Mouse (Mus musculus) C2C12 (cell line): ENCODE measurements around the gene Rgs19. TPM values are rescaled to one million over a fixed set of nuclear protein-coding genes. Genes with fewer than 3 reads are reported as not detected.

Experiments
- H3K27me3 ChIP-seq: one replicate; pipeline ENCODE4 v1.6.1; 2011; ENCODE audit not compliant: control insufficient read depth, insufficient read depth, insufficient read length
- H3K36me3 ChIP-seq: one replicate; pipeline ENCODE4 v1.6.1; 2011; ENCODE audit not compliant: control insufficient read depth, insufficient read depth
- H3K4me3 ChIP-seq: one replicate; pipeline ENCODE4 v1.5.1; 2011; ENCODE audit warnings: mild to moderate bottlenecking, control low read depth; ENCODE audit not compliant: poor library complexity, insufficient read depth, severe bottlenecking
- H3K79me2 ChIP-seq: one replicate; pipeline ENCODE4 v1.6.1; 2011; ENCODE audit not compliant: control insufficient read depth, insufficient read depth
- H3K79me3 ChIP-seq: one replicate; pipeline ENCODE4 v1.6.1; 2011; ENCODE audit warnings: low read depth, control low read depth
- H3ac ChIP-seq: one replicate; pipeline ENCODE3; 2011; ENCODE audit warnings: low read depth; ENCODE audit not compliant: control insufficient read depth, insufficient read length
- CEBPB ChIP-seq: IDR thresholded peaks from one replicate; pipeline ENCODE4 v1.6.1; 2011; ENCODE audit warnings: low read depth, mild to moderate bottlenecking, control low read depth, moderate library complexity
- CTCF ChIP-seq: IDR thresholded peaks from one replicate; pipeline ENCODE4 v1.5.1; 2011; ENCODE audit not compliant: control insufficient read depth, insufficient read depth, insufficient read length
- FOSL1 ChIP-seq: IDR thresholded peaks from one replicate; pipeline ENCODE4 v1.8.0; 2011; ENCODE audit warnings: mild to moderate bottlenecking, low read length; ENCODE audit not compliant: poor library complexity, insufficient read depth, severe bottlenecking
- MAX ChIP-seq: IDR thresholded peaks from one replicate; pipeline ENCODE4 v1.6.1; 2011; ENCODE audit warnings: mild to moderate bottlenecking, control low read depth
- MYOD1 ChIP-seq: IDR thresholded peaks from one replicate; pipeline ENCODE4 v1.6.1; 2011; ENCODE audit warnings: low read depth; ENCODE audit not compliant: control insufficient read depth, insufficient read length
- MYOG ChIP-seq: IDR thresholded peaks from one replicate; pipeline ENCODE4 v1.6.1; 2011; ENCODE audit not compliant: control insufficient read depth, insufficient read length; ENCODE audit errors: extremely low read depth
- USF1 ChIP-seq: IDR thresholded peaks from one replicate; pipeline ENCODE4 v1.6.1; 2011; ENCODE audit warnings: low read depth, mild to moderate bottlenecking, control low read depth, moderate library complexity
- polyA plus RNA-seq: library from polyadenylated mRNA; unstranded; fragments of >200 nt; fragmentation: generic; extraction: Trizol; gene quantifications from one replicate; pipeline ENCODE4 v1.2.1, GENCODE M21; 2012; ENCODE audit warnings: missing spikeins

The Rgs19 gene
- polyA plus RNA-seq, 1 experiment = 66.4 TPM

- TF ChIP-seq MAX (no peak), MYOG (no peak), CEBPB (no peak), USF1 (no peak), MYOD1 (no peak), FOSL1 (no peak), CTCF (no peak)
Measured at GRCm38 (mm10) chr2:181691083-181691482, 2.7 kb downstream of the Rgs19 start.

DNA sequence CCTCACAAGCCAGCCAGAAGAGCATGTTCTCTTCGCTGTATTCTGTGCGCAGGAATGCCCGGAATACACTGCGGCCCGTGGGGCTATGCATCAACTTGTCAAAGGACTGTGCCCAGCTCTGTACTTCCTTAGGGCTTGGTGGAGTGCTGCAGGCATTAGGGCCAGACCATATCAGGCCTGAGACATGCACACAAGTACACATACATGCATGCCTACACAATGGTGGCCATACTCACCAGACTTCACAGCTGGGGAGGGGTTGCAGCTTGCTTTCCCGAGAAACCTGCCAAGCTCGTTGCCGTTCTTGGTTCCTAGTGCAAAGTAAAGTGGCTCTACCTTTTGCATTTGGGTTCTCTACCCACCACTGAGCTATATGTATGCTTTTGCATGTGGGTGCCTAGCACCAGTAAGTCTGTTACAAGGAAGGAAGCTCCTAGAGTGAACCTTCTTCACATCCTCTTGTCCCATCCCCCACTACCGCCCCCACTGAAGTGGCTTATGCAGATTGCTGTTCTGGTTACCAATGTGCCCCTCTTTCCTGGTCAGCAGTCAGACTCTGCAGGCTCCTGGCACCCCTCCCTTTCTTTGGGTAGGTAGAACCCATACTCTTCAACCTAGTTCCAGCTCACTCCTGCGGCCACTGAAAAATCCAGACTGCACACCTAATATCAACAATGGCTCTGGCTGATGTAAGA, 4.2 kb downstream of the Rgs19 start:
- Histone ChIP-seq H3K79me2 (peaks cover 24% of the 10 kb centered on the region), H3K4me3 (no peak overlapping the region), H3K36me3 (no peaks in the 10 kb centered on the region), H3K27me3 (no peaks in the 10 kb centered on the region), H3ac (no peak overlapping the region), H3K79me3 (peaks cover 14% of the 10 kb centered on the region)
- no peak for TF ChIP-seq CEBPB
- no peak for TF ChIP-seq MYOD1

More at GRCm38 (mm10) chr2:181691083-181691482, 2.7 kb downstream of the Rgs19 start:
- Histone ChIP-seq H3K79me2 (peaks cover 24% of the 10 kb centered on the region), H3ac (no peak overlapping the region), H3K79me3 (peaks cover 14% of the 10 kb centered on the region), H3K4me3 (no peak overlapping the region), H3K36me3 (no peaks in the 10 kb centered on the region), H3K27me3 (no peaks in the 10 kb centered on the region)

DNA sequence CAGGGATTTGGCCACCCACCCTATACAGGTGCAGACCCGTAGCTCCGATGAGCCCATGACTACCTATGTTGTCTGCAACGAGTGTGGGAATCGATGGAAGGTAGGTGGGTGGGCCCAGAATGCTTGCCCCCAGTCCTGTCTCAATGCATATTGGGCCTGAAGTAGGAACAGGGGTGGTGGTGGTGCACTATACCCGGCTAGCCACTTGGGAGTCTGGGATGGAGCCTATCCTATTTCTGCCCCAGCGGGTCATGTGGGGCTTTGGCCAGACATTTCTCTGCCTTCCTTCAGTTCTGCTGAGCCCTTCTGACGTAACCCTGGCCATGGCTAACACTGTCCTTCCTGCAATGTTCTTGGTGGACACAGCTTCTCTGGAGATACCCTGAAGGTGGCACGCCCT, 6.2 kb downstream of the Rgs19 start:
- H3K36me3 ChIP-seq = no peaks in the 10 kb centered on the region
- H3K4me3 ChIP-seq = no peak overlapping the region
- no peak overlapping the region for H3ac ChIP-seq
- H3K79me3 ChIP-seq = peaks cover 9% of the 10 kb centered on the region
- TF ChIP-seq MYOD1 = no peak
- TF ChIP-seq MAX = no peak
- TF ChIP-seq CTCF = no peak
- no peak for TF ChIP-seq FOSL1
- no peak for TF ChIP-seq MYOG
- no peak for TF ChIP-seq CEBPB
- TF ChIP-seq USF1 = no peak
- H3K79me2 ChIP-seq = peaks cover 13% of the 10 kb centered on the region
- no peaks in the 10 kb centered on the region for H3K27me3 ChIP-seq

GRCm38 (mm10) chr2:181685686-181686085, 8.1 kb downstream of the Rgs19 start:
- TF ChIP-seq CTCF = no peak
- no peak for TF ChIP-seq USF1
- TF ChIP-seq MYOD1 = no peak
- no peak for TF ChIP-seq MAX
- TF ChIP-seq FOSL1 = no peak
- TF ChIP-seq CEBPB = no peak
- no peak for TF ChIP-seq MYOG
- Histone ChIP-seq H3K27me3 (no peaks in the 10 kb centered on the region), H3K79me2 (no peaks in the 10 kb centered on the region), H3K36me3 (no peaks in the 10 kb centered on the region), H3K79me3 (no peaks in the 10 kb centered on the region), H3K4me3 (no peak overlapping the region), H3ac (no peak overlapping the region)

GRCm38 (mm10) chr2:181684713-181685112, 9.1 kb downstream of the Rgs19 start:
- no peaks in the 10 kb centered on the region for H3K27me3 ChIP-seq
- TF ChIP-seq FOSL1 (no peak), MYOG (no peak), USF1 (no peak), MYOD1 (no peak), CTCF (no peak), MAX (no peak), CEBPB (no peak)
- no peaks in the 10 kb centered on the region for H3K79me2 ChIP-seq
- no peak overlapping the region for H3K4me3 ChIP-seq
- H3ac ChIP-seq = no peak overlapping the region
- no peaks in the 10 kb centered on the region for H3K36me3 ChIP-seq
- H3K79me3 ChIP-seq = no peaks in the 10 kb centered on the region

GRCm38 (mm10) chr2:181683381-181683780, 10.4 kb downstream of the Rgs19 start:
- Histone ChIP-seq H3ac (no peak overlapping the region), H3K36me3 (no peaks in the 10 kb centered on the region), H3K79me3 (no peaks in the 10 kb centered on the region), H3K27me3 (no peaks in the 10 kb centered on the region), H3K4me3 (no peak overlapping the region), H3K79me2 (no peaks in the 10 kb centered on the region)
- TF ChIP-seq CTCF = no peak
- TF ChIP-seq CEBPB = no peak
- TF ChIP-seq MYOD1 = no peak
- TF ChIP-seq USF1 = no peak
- no peak for TF ChIP-seq MAX
- no peak for TF ChIP-seq MYOG
- no peak for TF ChIP-seq FOSL1
